Comparison of ENCODE assay signal across 9 mouse cellular contexts in the genomic region with DNA sequence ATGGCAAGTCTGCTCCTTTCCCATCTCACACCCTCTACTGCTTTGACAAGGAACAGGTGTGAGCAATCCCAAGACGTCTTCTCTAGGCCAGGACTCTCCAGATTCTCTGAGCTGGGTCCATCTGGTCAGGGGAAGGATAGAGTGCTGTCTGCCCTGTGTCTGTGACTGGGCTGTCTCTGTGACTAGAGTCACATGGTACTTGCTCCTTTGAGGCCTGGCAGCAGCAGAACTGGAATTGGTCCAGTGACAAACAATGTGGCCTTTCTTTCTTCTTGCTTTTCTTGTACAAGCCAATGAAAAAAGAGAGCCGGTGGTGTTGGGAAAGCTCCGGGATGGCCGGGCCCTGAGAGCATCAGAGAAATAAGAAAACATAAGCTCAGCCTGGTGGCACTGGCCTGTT. TPM values are rescaled to one million over a fixed set of nuclear protein-coding genes. Genes with fewer than 3 reads are reported as not detected.
DNase-seq lines count a peak whose midpoint lies in the region; ATAC-seq and TF ChIP-seq lines count a peak whose summit lies in the region.
"Had no signal": no experiment of that assay in that cellular context is flagged by ENCODE, and none has a peak within 500 bp of the region (broad histone marks: within the 10 kb centered on the region; RNA-seq: fewer than 3 reads in every experiment).

No protein-coding gene starts in this region.

- 39% methylated on average over 4 of the region's 4 CpGs for WGBS in stomach, postnatal 0 days

- intact Hi-C loops in heart, postnatal 10 days (cut with DNase I) = no loop called here
- intact Hi-C loops in left cerebral cortex, postnatal 14 days (cut with DNase I) = no loop called here

- no peaks in the 10 kb centered on the region; the same call in none of the 2 replicates for H3K4me1 ChIP-seq in stomach, postnatal 0 days (replicated peaks; ENCODE audit: control insufficient read depth, insufficient read depth)

- ATAC-seq in stomach, postnatal 0 days (ENCODE audit: low FRiP score, low TSS enrichment) = peak; percentile 50

- no peak for TF ChIP-seq EP300 in stomach, postnatal 0 days (optimal IDR thresholded peaks at IDR 0.05)

- no peak overlapping the region for H3K4me2 ChIP-seq in stomach, postnatal 0 days (replicated peaks; ENCODE audit: low read depth)
- H3K4me2 ChIP-seq: limb, embryonic 13.5 days had no signal

- 0 out of 2 replicates have a peak overlapping the region, but pooled peaks have one; percentile 30 for H3K27ac ChIP-seq in stomach, postnatal 0 days (replicated peaks)
- H3K27ac ChIP-seq: limb, embryonic 13.5 days had no signal

- no peaks in the 10 kb centered on the region; the same call in 1 of the 2 replicates for H3K27me3 ChIP-seq in stomach, postnatal 0 days (ENCODE audit: control insufficient read depth, insufficient read depth, low read length)
- H3K27me3 ChIP-seq: limb, embryonic 13.5 days had no signal

- no peak overlapping the region for H3K9ac ChIP-seq in stomach, postnatal 0 days (ENCODE audit: low read length)
- H3K9ac ChIP-seq: limb, embryonic 13.5 days had no signal

- H3K4me3 ChIP-seq in stomach, postnatal 0 days (ENCODE audit: low read depth, low read length) = no peak overlapping the region
- H3K4me3 ChIP-seq: limb, embryonic 13.5 days had no signal

- H3K9me3 ChIP-seq in stomach, postnatal 0 days (ENCODE audit: control insufficient read depth, low read length) = no peaks in the 10 kb centered on the region

- no peak for TF ChIP-seq CTCF in stomach, postnatal 0 days (IDR thresholded peaks at IDR 0.05; ENCODE audit: low read depth)

- no peaks in the 10 kb centered on the region for H3K36me3 ChIP-seq in stomach, postnatal 0 days (ENCODE audit: control insufficient read depth, insufficient read depth, low read length)
- H3K36me3 ChIP-seq: limb, embryonic 13.5 days had no signal

- DNase-seq in gastrocnemius, adult 18-20 months (ENCODE audit: low spot score) = peak; percentile 25
- DNase-seq in gastrocnemius, postnatal 10 days = no peak
- peak; percentile 18 for DNase-seq in urinary bladder, postnatal 14 days (ENCODE audit: low spot score)
- no peak for DNase-seq in urinary bladder, postnatal 4 days (ENCODE audit: low spot score in 2 of 2)
- peak; percentile 67 to 76 for DNase-seq in heart, postnatal 10 days
- peak; percentile 56 to 81 for DNase-seq in left cerebral cortex, postnatal 14 days (ENCODE audit: low spot score in 2 of 2)
- peak; percentile 29 for DNase-seq in stomach, postnatal 0 days (ENCODE audit: low spot score)
- DNase-seq in spleen, postnatal 10 days (ENCODE audit: low spot score in 2 of 2) = no peak

RNA-seq across cellular contexts. Expression of a gene that starts 47.8 kb away (rescaled TPM):
- 1 to 10 TPM in 1 of 2 experiments, under 1 TPM in 1; 1.00 to 1.3 TPM for total RNA-seq in gastrocnemius, adult 18-20 months (2021)
- 1 to 10 TPM in 1 of 2 experiments, under 1 TPM in 1; 0.54 to 1.5 TPM for total RNA-seq in gastrocnemius, postnatal 10 days (2021)
- 1 to 10 TPM; 2.3 to 3.8 TPM for total RNA-seq in heart, postnatal 10 days (2021)
- total RNA-seq in left cerebral cortex, postnatal 14 days (2021) = 10 to 100 TPM; 79.0 to 97.4 TPM
- 0.38 and 0.42 TPM in 2 replicates for polyA plus RNA-seq in stomach, postnatal 0 days (2015; fragmentation: Nextera tagmentation; extraction: Ambion mirVana)

Comparison
In these comparisons a context has a peak if more than half of its experiments do, and no peak if none do; other contexts are left out.
1. DNase-seq: peak in gastrocnemius, adult 18-20 months (single experiment), urinary bladder, postnatal 14 days (single experiment), heart, postnatal 10 days (2 of 2), left cerebral cortex, postnatal 14 days (2 of 2) and stomach, postnatal 0 days (single experiment); none in gastrocnemius, postnatal 10 days (single experiment), urinary bladder, postnatal 4 days (0 of 2) and spleen, postnatal 10 days (0 of 2).
2. RNA of a gene that starts 47.8 kb away (total RNA-seq): 79.0 to 97.4 TPM in left cerebral cortex, postnatal 14 days; 2.3 to 3.8 TPM in heart, postnatal 10 days, 0.54 to 1.5 TPM in gastrocnemius, postnatal 10 days and 1.00 to 1.3 TPM in gastrocnemius, adult 18-20 months; every median in the first group is over 10 times any median in the second.